Comparison of ENCODE assay signal across 11 mouse cellular contexts in genomic region chr1:160277940-160278682, GRCm38 (mm10).
DNase-seq lines count a peak whose midpoint lies in the region; ATAC-seq and TF ChIP-seq lines count a peak whose summit lies in the region.
"Had no signal": no experiment of that assay in that cellular context is flagged by ENCODE, and none has a peak within 500 bp of the region (broad histone marks: within the 10 kb centered on the region; RNA-seq: fewer than 3 reads in every experiment).

No protein-coding gene starts in this region.

- no peak overlapping the region for H3K9ac ChIP-seq in hindbrain, embryonic 15.5 days
- H3K9ac ChIP-seq in intestine, postnatal 0 days (ENCODE audit: low read depth, low read length), result no peak overlapping the region
- H3K9ac ChIP-seq: lung, embryonic 15.5 days had no signal

- intact Hi-C loops in left cerebral cortex, postnatal 14 days (cut with DNase I), result no loop called here

- DNase-seq in right cerebral cortex, adult 18-20 months, result peak; percentile 67
- no peak for DNase-seq in right cerebral cortex, postnatal 14 days
- DNase-seq in left cerebral cortex, postnatal 14 days (ENCODE audit: low spot score in 2 of 2), result peak; percentile 19 to 26
- DNase-seq in kidney, adult 9 months, result no peak
- no peak for DNase-seq in natural killer cell, adult 2 months (ENCODE audit: low spot score in 2 of 2)
- DNase-seq in ovary, postnatal 10 days (ENCODE audit: low spot score), result no peak
- DNase-seq: gastrocnemius, postnatal 14 days had no signal

- H3K27me3 ChIP-seq in hindbrain, embryonic 15.5 days, result no peaks in the 10 kb centered on the region
- no peaks in the 10 kb centered on the region for H3K27me3 ChIP-seq in intestine, postnatal 0 days (replicated peaks; ENCODE audit: control insufficient read depth, insufficient read depth, low read length)
- H3K27me3 ChIP-seq: lung, embryonic 15.5 days had no signal

- no peak overlapping the region for H3K4me2 ChIP-seq in hindbrain, embryonic 15.5 days
- no peak overlapping the region for H3K4me2 ChIP-seq in intestine, postnatal 0 days (replicated peaks; ENCODE audit: low read depth)
- H3K4me2 ChIP-seq: lung, embryonic 15.5 days had no signal

- 0 out of 2 replicates have a peak overlapping the region, but pooled peaks have one; percentile 34 for H3K27ac ChIP-seq in hindbrain, embryonic 15.5 days (replicated peaks)
- no peak overlapping the region for H3K27ac ChIP-seq in intestine, postnatal 0 days (ENCODE audit: low read depth, low read length)
- H3K27ac ChIP-seq: embryonic facial prominence, embryonic 10.5 days; lung, embryonic 15.5 days had no signal

- H3K9me3 ChIP-seq in hindbrain, embryonic 15.5 days, result no peaks in the 10 kb centered on the region
- no peaks in the 10 kb centered on the region for H3K9me3 ChIP-seq in intestine, postnatal 0 days (ENCODE audit: control insufficient read depth)
- H3K9me3 ChIP-seq: embryonic facial prominence, embryonic 10.5 days; lung, embryonic 15.5 days had no signal

- H3K4me1 ChIP-seq in hindbrain, embryonic 15.5 days (replicated peaks), result 0 out of 2 replicates have a peak, but pooled peaks cover 5% of the 10 kb centered on the region
- 0 out of 2 replicates have a peak, but pooled peaks cover 3% of the 10 kb centered on the region for H3K4me1 ChIP-seq in intestine, postnatal 0 days (replicated peaks; ENCODE audit: control insufficient read depth, insufficient read depth, low read length)
- H3K4me1 ChIP-seq: embryonic facial prominence, embryonic 10.5 days had no signal

- ATAC-seq in hindbrain, embryonic 15.5 days (ENCODE audit: low FRiP score, low read depth), result peak; percentile 85
- no peak for ATAC-seq in intestine, postnatal 0 days

- no peak for TF ChIP-seq CTCF in intestine, postnatal 0 days (IDR thresholded peaks at IDR 0.05; ENCODE audit: low read depth)

- no peaks in the 10 kb centered on the region for H3K36me3 ChIP-seq in hindbrain, embryonic 15.5 days
- no peaks in the 10 kb centered on the region for H3K36me3 ChIP-seq in intestine, postnatal 0 days (ENCODE audit: control insufficient read depth, insufficient read depth)
- H3K36me3 ChIP-seq: embryonic facial prominence, embryonic 10.5 days; lung, embryonic 15.5 days had no signal

- 74% methylated on average over 3 of the region's 3 CpGs for WGBS in hindbrain, embryonic 15.5 days
- WGBS in intestine, postnatal 0 days, result 90% methylated on average over 3 of the region's 3 CpGs

- no peak overlapping the region for H3K4me3 ChIP-seq in hindbrain, embryonic 15.5 days
- H3K4me3 ChIP-seq in intestine, postnatal 0 days (ENCODE audit: low read depth, low read length), result no peak overlapping the region
- H3K4me3 ChIP-seq: embryonic facial prominence, embryonic 10.5 days; lung, embryonic 15.5 days had no signal

Comparison
In these comparisons a context has a peak if more than half of its experiments do, and no peak if none do; other contexts are left out.
1. DNase-seq: peak in right cerebral cortex, adult 18-20 months (single experiment) and left cerebral cortex, postnatal 14 days (2 of 2); none in right cerebral cortex, postnatal 14 days (single experiment), kidney, adult 9 months (single experiment), natural killer cell, adult 2 months (0 of 2) and ovary, postnatal 10 days (single experiment).